Mouse (Mus musculus): ENCODE data around the gene Anxa9.

Gene Anxa9

GRCm38 (mm10) chr3:95314486-95315093, 7.6 kb upstream of the Anxa9 start, which contains the start of gene Cers2:
Gene Cers2, plus strand, starts transcription at chr3:95314791.
- in situ Hi-C loops (cut with MboI, MseI), result no loop called here

DNA sequence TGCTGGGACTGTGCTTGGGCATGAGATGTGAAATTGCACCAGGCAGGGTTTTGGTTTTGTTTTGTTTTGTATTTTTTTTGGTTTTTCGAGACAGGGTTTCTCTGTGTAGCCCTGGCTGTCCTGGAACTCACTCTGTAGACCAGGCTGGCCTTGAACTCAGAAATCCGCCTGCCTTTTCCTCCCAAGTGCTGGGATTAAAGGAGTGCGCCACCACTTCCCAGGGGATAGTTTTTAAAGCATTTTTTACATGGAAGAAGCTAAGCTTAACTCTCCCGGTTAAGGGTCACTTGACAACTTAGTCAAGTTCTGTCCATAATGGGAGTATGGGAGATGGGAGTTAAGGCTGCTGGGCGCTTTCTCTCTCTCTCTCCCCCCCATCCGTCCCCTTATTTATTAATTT, 7.1 kb upstream of the Anxa9 start:
- in situ Hi-C loops (cut with MboI, MseI), result no loop called here

GRCm38 (mm10) chr3:95313476-95313875, 6.5 kb upstream of the Anxa9 start:
- in situ Hi-C loops (cut with MboI, MseI), result no loop called here

GRCm38 (mm10) chr3:95312623-95313022, 5.6 kb upstream of the Anxa9 start:
- in situ Hi-C loops (cut with MboI, MseI), result no loop called here

DNA sequence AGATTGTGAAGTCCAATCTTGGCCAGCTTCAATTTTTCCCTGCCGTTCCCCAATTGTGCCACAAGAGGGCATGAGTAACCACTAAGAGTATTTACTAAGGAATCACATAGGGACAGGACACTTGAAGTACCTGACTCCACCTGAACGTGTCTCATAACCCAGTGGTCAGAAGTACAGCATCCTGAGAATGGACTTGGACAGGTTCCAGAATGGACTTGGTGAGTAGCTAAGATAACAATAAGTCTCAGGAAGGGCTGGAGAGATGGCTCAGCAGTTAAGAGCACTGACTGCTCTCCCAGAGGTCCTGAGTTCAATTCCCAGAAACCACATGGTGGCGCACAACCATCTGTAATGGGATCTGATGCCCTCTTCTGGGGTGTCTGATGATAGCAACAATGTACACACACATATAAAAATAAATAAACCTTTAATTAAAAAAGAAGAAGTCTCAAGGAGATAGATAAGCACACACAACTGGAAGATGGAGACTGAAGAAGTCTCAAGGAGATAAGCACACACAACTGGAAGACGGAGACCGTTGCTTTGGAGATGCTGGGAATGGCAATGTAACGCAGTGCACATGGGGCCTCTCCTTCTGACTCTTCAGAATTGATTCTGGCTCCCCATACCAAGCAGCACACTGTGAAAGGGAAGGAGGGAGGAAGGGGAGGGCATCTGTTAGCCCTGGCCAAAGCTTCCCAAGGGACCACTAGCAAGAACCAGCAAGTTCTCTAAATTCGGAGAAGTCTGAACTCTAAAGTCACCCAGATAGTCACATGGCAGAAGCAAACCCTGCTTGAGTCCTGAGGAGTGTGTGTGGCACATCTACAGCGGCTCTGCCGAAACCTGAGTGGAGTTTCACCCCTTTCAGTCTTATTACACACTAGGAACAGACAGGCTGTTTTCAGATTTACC, 4.2 kb upstream of the Anxa9 start:
- in situ Hi-C loops (cut with MboI, MseI), result no loop called here

DNA sequence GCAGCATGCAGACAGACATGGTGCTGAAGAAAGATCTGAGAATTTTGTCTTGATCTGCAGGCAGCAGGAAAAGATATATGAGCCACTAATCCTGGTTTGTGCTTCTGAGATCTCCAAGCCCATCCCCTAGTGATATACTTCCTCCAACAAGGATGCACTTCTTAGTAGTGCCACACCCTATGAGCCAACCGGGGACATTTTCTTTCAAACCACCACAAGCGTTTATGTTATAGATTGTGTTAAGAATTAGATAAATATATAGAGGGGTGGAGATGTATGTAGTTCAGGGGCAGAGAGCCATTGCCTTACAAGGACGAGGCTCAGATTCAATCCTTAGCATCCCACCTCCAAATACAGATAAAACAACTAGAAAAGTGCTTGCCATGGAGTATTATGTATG, 3.5 kb upstream of the Anxa9 start:
- in situ Hi-C loops (cut with MboI, MseI), result no loop called here

DNA sequence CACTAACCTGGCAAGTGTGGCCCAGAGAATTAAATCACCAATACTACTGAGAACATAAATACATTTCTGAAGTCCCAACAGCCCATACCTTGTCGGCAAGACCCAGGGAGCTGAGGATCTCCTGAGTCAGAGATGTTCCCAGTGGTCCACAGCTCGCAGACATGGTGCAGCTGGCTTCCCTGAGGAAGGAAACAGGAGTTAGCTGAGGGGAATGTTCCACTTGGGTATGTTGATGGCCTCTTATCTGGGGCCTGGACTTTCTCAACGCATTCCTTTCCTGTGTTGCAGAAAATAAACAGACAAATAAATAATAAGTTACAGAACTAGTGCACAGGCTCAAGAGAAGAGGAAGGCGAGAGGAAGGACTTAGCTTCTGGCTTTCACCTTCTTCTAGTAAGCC, 732 bp downstream of the Anxa9 start:
- in situ Hi-C loops (cut with MboI, MseI), result no loop called here

DNA sequence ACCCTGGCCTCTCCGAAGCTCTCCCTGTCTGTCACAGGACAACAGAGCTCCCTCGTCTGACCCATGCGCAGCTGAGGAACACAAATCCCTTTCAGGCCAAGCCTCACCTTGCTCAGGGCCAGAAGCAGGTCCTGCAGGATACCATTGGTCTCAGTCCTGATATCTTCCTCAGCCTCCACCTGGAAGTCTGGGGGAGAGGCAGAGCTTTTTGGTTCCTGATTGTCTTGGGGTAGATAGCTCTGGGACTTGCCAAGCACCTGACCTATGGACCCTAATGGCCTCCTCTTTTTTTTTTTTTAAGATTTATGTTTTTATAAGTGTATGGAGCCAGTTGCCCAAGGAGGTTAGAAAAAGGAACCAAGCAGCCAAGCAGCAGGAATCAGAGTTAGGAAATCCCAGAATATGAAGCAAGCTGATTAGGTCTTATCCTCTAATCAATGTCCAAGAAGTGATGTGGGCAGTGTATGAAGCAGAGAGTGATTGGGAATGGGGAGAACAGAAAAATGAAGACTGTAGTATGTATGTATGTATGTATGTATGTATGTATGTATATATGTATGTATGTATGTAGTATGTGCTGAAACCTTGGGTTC, 5.7 kb downstream of the Anxa9 start:
- in situ Hi-C loops (cut with MboI, MseI), result no loop called here

DNA sequence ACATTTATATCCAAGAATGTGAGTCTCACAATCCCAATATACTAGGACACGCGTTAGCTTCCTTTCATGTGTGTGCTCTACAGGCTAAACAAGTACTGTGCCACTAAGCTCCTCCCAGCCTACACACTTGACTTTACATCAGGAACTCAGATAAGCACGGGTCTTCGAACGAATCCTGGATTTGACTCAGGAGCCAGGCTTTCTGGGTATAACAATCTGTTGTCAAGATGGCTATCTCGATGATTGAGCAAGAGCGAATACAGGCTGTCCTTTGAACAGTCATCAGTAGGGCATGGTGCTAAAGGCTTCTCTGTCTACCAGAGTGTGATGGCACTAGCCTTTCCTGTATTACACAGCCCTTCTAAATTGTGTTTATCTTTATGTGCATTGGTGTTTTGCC, 9.0 kb downstream of the Anxa9 start:
- in situ Hi-C loops (cut with MboI, MseI), result no loop called here

DNA sequence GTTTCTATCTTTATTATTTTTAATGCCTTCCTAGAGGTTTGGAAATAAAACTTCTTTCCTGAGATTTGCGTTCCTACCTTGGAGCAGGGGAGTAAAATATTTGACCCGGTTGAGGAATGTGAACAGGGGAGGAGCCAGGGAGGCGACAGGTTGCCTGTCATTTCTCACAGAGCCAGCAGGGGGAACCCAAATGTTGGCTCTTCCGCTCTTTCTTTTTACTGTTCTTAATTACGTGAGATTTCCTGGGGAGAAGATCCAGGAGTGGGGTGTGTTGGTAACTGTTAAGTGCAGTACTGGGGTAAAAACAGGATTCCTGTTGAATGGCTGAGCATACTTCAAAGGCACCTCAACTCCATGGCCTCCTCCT, 10.9 kb downstream of the Anxa9 start:
- in situ Hi-C loops (cut with MboI, MseI), result no loop called here

DNA sequence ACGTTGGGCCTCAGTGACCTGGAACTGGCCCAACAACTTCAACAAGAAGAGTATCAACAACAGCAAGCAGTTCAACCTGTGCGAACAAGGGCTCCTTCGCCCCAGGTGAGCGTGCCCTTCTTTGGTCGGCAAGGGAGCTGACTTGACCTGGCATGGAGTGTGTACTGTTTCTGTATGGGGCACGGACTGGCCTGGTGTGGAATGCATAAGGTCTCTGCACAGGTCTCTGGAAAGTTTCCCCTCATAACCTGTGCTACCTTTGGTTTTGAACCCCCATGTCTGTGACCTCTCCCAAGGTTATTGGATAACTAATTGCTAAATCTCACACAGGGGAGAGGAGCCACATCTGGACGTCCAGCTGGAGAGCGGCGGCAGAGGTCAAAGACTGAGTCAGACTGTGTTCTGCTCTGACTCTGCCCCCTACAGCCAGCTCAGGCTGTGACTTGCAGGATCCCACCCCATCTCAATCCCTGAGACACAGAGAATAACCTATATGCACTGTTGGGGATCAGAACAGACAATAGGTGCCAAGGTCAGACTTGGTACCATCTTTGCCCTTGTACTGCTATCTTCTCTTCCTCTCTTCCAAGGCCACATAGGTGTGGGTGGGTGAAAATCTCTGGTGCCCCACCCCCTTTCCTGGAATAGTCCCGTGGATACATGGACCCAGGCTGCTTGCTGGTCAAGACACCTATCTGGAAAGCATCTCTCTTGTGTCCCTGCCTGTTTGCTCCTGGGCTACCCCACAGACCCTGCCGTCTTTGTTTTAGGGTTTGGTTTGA, 11.5 kb downstream of the Anxa9 start:
- in situ Hi-C loops (cut with MboI, MseI), result no loop called here

GRCm38 (mm10) chr3:95294718-95295117, 12.3 kb downstream of the Anxa9 start:
- in situ Hi-C loops (cut with MboI, MseI), result no loop called here

GRCm38 (mm10) chr3:95294316-95294715, 12.7 kb downstream of the Anxa9 start:
- in situ Hi-C loops (cut with MboI, MseI), result no loop called here

- in situ Hi-C loops (cut with MboI, MseI), result no loop called here
These were observed 13.4 kb downstream of the Anxa9 start for GRCm38 (mm10) chr3:95293537-95293936.

DNA sequence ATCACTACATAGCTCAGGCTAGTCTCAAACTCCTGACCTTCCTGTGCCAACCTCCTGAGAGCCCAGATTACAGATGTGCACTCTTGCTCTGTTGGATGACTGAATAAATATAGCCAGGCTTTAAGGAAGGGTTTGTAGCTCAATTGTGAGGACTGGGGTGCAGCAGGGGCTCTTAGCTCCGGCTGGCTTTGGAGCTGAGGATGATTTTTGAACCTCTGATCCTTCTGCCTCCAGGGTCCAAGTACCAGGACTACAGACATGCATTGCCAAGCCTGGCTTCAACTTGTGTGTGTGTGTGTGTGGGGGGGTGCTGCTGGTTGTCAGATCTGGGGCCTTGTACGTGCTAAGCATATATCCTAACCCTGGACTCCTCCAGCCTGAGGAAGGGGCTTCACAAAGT, 14.1 kb downstream of the Anxa9 start:
- in situ Hi-C loops (cut with MboI, MseI), result no loop called here

- in situ Hi-C loops (cut with MboI, MseI), result no loop called here
These were observed 15.9 kb downstream of the Anxa9 start for GRCm38 (mm10) chr3:95291041-95291440.

GRCm38 (mm10) chr3:95290156-95290555, 16.8 kb downstream of the Anxa9 start:
- in situ Hi-C loops (cut with MboI, MseI), result no loop called here

- in situ Hi-C loops (cut with MboI, MseI), result no loop called here
These were observed 17.6 kb downstream of the Anxa9 start for GRCm38 (mm10) chr3:95289419-95289818.

- in situ Hi-C loops (cut with MboI, MseI), result no loop called here
These were observed 19.4 kb downstream of the Anxa9 start for GRCm38 (mm10) chr3:95287541-95287940.

- in situ Hi-C loops (cut with MboI, MseI), result no loop called here
These were observed 20.5 kb downstream of the Anxa9 start for GRCm38 (mm10) chr3:95286510-95286909.

DNA sequence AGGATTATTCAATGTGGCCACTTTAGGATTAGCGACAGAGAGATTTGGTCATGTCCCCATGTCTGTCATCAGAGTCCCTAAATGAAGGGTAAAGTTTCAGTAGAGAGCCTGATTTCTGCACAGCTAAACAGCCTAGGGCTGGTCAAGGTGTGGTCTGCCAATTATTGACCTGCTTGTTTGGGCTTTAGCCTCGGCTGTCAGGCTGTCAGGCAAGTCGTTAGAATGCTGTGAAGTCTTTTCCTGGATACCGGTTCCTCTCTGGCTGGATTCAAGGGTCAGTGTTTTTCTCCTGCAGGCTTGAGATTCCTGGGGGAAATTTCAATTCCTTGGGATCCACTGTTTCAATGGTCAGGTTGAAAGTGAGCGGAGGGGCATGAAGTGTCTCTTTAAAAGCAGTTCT, 21.0 kb downstream of the Anxa9 start:
- in situ Hi-C loops (cut with MboI, MseI), result no loop called here

DNA sequence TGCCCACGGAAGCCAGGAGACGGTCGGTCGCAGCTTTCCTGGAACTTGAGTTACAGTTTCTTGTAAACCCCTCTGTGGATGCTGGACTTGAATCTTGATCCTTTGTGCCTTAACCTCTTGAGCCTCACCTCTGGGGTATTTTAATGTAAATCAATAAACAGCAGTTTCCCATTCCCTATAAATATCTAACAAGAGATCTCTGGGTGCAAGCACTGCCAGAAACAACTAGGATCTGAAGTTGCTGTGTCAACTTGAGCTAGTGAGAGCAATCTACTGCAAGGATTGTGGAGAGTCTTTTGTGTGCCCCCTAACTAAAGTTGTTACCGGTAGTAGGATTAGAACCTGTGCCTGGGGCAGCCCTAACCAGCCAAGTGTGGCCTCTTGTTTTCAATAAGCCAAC, 21.6 kb downstream of the Anxa9 start:
- in situ Hi-C loops (cut with MboI, MseI), result no loop called here

Measured in T-helper 1 cell (primary cell).